Mouse (Mus musculus) lung, postnatal 0 days (tissue): ENCODE results near the gene Palld. TPM values are rescaled to one million over a fixed set of nuclear protein-coding genes. Genes with fewer than 3 reads are reported as not detected.

ENCODE experiments used
- ATAC-seq: fragments of 200-750 bp; cut with Nextera tagmentation; 2 replicates; pipeline ENCODE4 v1.8.0; 2017; ENCODE audit warnings: moderate library complexity
- DNase-seq: peaks from one replicate; pipeline ENCODE4 v3.0.0-alpha.2; 2016; ENCODE audit warnings: low spot score
- H3K27ac ChIP-seq: fragments of 300-500 bp; sonication (generic); 2 replicates; pipeline ENCODE4 v1.5.1; 2014; ENCODE audit warnings: antibody characterized with exemption, mild to moderate bottlenecking, low read length, mixed read lengths
- H3K27me3 ChIP-seq: fragments of 300-500 bp; sonication (generic); replicated peaks from 2 replicates; pipeline ENCODE4 v1.6.1; 2014; ENCODE audit warnings: low read length, mixed read lengths; ENCODE audit not compliant: insufficient read depth
- H3K36me3 ChIP-seq: fragments of 300-500 bp; sonication (generic); 2 replicates; pipeline ENCODE4 v1.6.1; 2014; ENCODE audit warnings: low read length, mixed read lengths; ENCODE audit not compliant: insufficient read depth
- H3K4me1 ChIP-seq: fragments of 300-500 bp; sonication (generic); 2 replicates; pipeline ENCODE4 v1.6.1; 2014; ENCODE audit warnings: antibody characterized with exemption, low read depth, low read length, mixed read lengths; ENCODE audit not compliant: insufficient read depth
- H3K4me2 ChIP-seq: fragments of 300-500 bp; sonication (generic); replicated peaks from 2 replicates; pipeline ENCODE4 v1.6.1; 2014; ENCODE audit warnings: low read depth, mild to moderate bottlenecking, low read length, moderate library complexity, mixed read lengths
- H3K4me3 ChIP-seq: fragments of 300-500 bp; sonication (generic); 2 replicates; pipeline ENCODE4 v1.5.1; 2014; ENCODE audit warnings: low read depth, low read length
- H3K9ac ChIP-seq: fragments of 300-500 bp; sonication (generic); replicated peaks from 2 replicates; pipeline ENCODE4 v1.6.1; 2014; ENCODE audit warnings: low read depth, mild to moderate bottlenecking
- H3K9me3 ChIP-seq: fragments of 300-500 bp; sonication (generic); 2 replicates; pipeline ENCODE4 v1.6.1; 2016; ENCODE audit warnings: low read length, mixed read lengths
- CTCF ChIP-seq: IDR thresholded peaks from 2 replicates; pipeline ENCODE4 v1.5.1; 2016; ENCODE audit warnings: antibody characterized with exemption, mild to moderate bottlenecking
- EP300 ChIP-seq: IDR thresholded peaks from 2 replicates; pipeline ENCODE4 v1.6.1; 2016; ENCODE audit warnings: antibody characterized with exemption, mild to moderate bottlenecking, control low read depth
- WGBS: fragments of 180-500 bp; shearing (Covaris S2); extraction: QIAGEN DNeasy Blood & Tissue Kit; methylation state at CpG from one replicate; pipeline ENCODE4 v1.1.7; 2014; 5-methylcytosine and 5-hydroxymethylcytosine counted together
- polyA plus RNA-seq: library from polyadenylated mRNA; unstranded; fragments of >200 nt; fragmentation: Nextera tagmentation; extraction: Ambion mirVana; gene quantifications from 2 replicates; pipeline ENCODE4 v1.2.1, GENCODE M21; 2015

Gene Palld
- 130 and 144 TPM in 2 replicates for polyA plus RNA-seq

DNA sequence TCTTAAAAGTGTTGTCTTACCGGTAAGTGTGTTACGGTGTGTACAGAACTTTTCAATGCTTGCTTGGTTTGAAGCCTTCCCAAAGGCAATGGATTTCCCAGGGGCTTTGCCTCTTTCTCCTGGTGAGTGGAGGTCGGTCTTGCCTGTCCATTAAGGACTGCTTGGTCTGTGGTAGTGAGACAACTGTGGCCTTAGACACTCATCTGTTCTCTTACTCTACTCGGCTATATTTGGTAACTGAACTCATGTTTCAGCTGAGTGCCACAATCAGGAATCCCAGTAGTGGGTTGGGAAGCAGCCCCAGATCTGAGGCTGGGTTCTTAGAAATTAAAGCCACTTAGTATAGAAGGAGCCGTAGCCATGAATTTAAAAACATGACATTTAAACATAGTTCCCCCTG is at the start of gene Palld:
TSS of gene Palld (minus strand) at position 170 of the 400 bp plus-strand sequence.
- Histone ChIP-seq H3K27me3 (no peaks in the 10 kb centered on the region), H3K4me3 (no peak within 1 kb of the TSS), H3K9ac (no peak within 1 kb of the TSS), H3K4me1 (no peaks in the 10 kb centered on the region), H3K4me2 (no peak within 1 kb of the TSS), H3K27ac (no peak within 1 kb of the TSS), H3K36me3 (no peaks in the 10 kb centered on the region), H3K9me3 (no peaks in the 10 kb centered on the region)
- DNase-seq (no peak), ATAC-seq (no peak)
- TF ChIP-seq EP300 (no peak), CTCF (no peak)
- WGBS: 81% methylated on average over 5 of the region's 5 CpGs

- Histone ChIP-seq H3K9ac (no peak overlapping the region), H3K27ac (no peak overlapping the region), H3K36me3 (no peaks in the 10 kb centered on the region), H3K4me3 (no peak overlapping the region), H3K4me2 (no peak overlapping the region), H3K9me3 (no peaks in the 10 kb centered on the region), H3K4me1 (no peaks in the 10 kb centered on the region), H3K27me3 (no peaks in the 10 kb centered on the region)
- WGBS: 83% methylated on average over 2 of the region's 2 CpGs
- ATAC-seq: no peak
- TF ChIP-seq EP300 (no peak), CTCF (no peak)
- no peak for DNase-seq
Measured at GRCm38 (mm10) chr8:61937576-61937975, 35.1 kb upstream of the Palld start.

DNA sequence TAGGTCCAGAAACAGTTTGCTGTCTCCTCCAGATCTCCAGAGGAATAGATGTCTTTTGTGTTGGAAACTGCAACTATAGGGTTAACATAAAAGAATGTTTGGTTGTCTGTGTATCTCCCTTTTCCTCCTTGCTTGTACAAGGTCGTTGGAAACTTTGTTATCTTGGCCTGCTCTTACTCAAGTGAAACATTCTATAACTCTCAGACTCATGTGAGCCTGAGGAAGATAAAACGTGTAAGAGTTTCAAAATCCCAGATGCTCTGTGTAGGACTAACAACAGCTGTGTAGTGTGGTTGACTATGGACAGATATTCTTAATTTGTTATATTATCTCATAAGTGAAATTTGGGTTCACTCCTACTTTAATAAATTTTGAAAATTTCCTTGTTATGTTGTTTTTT is 30.8 kb upstream of the Palld start:
- DNase-seq (no peak), ATAC-seq (no peak)
- Histone ChIP-seq H3K27me3 (no peaks in the 10 kb centered on the region), H3K36me3 (no peaks in the 10 kb centered on the region), H3K4me2 (no peak overlapping the region), H3K9ac (no peak overlapping the region), H3K27ac (no peak overlapping the region), H3K9me3 (no peaks in the 10 kb centered on the region), H3K4me1 (no peaks in the 10 kb centered on the region), H3K4me3 (no peak overlapping the region)
- 7% methylated on average over 2 of the region's 2 CpGs for WGBS
- TF ChIP-seq EP300 (no peak), CTCF (no peak)

DNA sequence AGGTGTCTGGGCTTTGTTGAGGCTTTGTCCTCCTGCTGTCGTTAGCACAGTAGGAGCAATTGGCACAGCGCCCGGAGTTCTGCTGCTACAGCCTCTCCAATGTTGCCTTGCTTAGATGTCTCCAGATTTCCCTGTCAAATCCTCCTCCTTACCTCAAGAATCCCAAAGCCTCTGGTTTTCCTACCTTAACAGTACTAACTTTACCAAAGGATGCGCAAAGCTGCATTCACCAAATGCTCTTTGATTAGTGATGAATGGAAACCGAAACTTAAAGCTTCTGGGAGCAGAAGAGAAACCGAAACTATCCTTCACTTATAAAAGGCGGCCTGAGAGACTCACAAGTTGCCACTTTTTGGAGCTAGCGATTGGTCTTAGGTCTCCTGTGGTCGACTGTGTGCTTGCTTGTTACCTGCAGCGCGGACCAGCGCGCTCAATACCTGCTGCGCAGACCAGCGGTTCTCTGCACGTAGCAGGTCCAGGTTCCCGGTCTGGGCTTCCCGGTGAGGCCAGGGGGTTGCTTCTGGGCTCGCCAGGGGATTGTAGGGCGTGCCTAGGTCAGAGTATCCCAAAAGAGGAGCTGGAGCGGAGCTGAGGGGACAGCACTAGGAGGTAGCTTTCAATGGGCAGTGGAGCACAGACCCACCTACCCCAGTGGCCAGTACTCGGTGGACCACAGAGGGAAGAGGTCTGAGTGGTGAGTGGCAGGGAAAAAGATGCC is 25.4 kb upstream of the Palld start, which contains the start of gene Ddx60:
TSS of gene Ddx60 (plus strand) at position 311 of the 718 bp plus-strand sequence.
- Histone ChIP-seq H3K4me1 (no peaks in the 10 kb centered on the region), H3K4me3 (peak within 1 kb of the TSS; percentile 81), H3K9ac (peak within 1 kb of the TSS; percentile 76), H3K27ac (peak within 1 kb of the TSS; percentile 51; the same call in 1 of the 2 replicates), H3K27me3 (no peaks in the 10 kb centered on the region), H3K9me3 (no peaks in the 10 kb centered on the region), H3K4me2 (peak within 1 kb of the TSS; percentile 89), H3K36me3 (no peaks in the 10 kb centered on the region)
- DNase-seq: peak; percentile 87
- WGBS: 6% methylated on average over 22 of the region's 22 CpGs
- ATAC-seq: peak; percentile 55
- no peak for TF ChIP-seq EP300
- TF ChIP-seq CTCF: no peak

DNA sequence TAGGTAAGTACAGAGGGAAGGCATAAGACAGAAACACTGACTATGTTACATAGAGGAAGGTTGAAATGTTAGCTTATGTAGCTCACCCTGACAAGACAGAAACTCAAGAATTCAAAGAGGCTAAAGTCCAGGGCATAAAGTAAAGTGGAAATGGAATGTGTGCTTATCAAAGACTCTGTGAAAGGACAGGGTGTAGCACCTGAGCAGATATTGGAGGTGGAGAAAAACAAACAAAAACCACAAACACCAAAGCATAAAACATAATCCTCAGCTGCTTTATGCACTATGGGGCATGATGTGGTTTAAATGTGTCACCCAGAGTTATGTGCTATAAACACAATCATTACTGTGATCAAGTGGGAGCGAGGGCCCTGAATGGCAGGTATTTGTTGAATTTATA is 22.0 kb upstream of the Palld start:
- Histone ChIP-seq H3K4me2 (no peak overlapping the region), H3K27me3 (no peaks in the 10 kb centered on the region), H3K4me3 (no peak overlapping the region), H3K9me3 (no peaks in the 10 kb centered on the region), H3K4me1 (no peaks in the 10 kb centered on the region), H3K27ac (no peak overlapping the region), H3K9ac (no peak overlapping the region), H3K36me3 (no peaks in the 10 kb centered on the region)
- WGBS: 88% methylated on average over 1 of the region's 1 CpGs
- TF ChIP-seq EP300: no peak
- TF ChIP-seq CTCF: no peak
- DNase-seq (no peak), ATAC-seq (no peak)

DNA sequence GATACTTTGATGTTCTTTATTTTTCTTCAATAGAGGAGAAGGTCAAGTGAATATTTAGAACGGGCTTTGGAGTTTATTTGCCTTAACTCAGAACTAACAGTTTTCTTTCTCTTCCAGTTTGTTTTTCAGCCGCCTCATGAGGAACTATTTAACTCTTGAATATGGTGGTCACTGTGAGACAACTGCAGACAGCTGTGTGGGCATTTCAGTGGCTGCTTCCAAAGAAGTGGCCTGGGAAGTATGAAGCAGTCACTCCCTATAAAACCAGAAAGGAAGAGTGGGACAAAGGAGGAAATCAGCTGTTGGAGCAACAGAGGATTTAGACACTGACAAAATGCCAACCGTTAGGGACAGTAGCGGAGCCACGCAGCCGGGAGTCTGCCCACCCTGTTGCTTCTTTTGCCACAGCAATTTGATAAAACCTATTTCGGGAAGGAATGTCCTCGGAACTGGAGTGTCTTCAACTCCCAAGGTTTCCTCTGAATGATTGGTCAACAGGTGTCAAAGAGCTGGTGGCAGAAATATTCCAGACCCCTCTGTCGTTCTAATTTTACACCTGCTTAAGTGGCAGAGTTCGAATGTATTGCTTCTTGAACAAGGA is 19.1 kb upstream of the Palld start:
- ATAC-seq (no peak), DNase-seq (no peak)
- TF ChIP-seq EP300 (no peak), CTCF (no peak)
- Histone ChIP-seq H3K9me3 (no peaks in the 10 kb centered on the region), H3K36me3 (no peaks in the 10 kb centered on the region), H3K4me3 (no peak overlapping the region), H3K27ac (no peak overlapping the region), H3K27me3 (no peaks in the 10 kb centered on the region), H3K9ac (no peak overlapping the region), H3K4me2 (no peak overlapping the region), H3K4me1 (no peaks in the 10 kb centered on the region)
- WGBS: 67% methylated on average over 10 of the region's 10 CpGs
